Mouse (Mus musculus): ENCODE measurements around the gene Gm10300.

- TF ChIP-seq CTCF (IDR thresholded peaks at IDR 0.05; ENCODE audit: low read depth) (no peak), EP300 (IDR thresholded peaks at IDR 0.05; ENCODE audit: low read depth) (no peak)
Observed at GRCm38 (mm10) chr4:132095043-132095442, 20.5 kb downstream of the Gm10300 start.
